Mouse (Mus musculus): Measurements from ENCODE around the gene Dgkz. TPM values are rescaled to one million over a fixed set of nuclear protein-coding genes. Genes with fewer than 3 reads are reported as not detected.
A peak's percentile ranks its signal among the peaks of the same experiment; 100 is the strongest.

The Dgkz gene
- 100 to 1,000 TPM; 414 to 471 (median 424) TPM for total RNA-seq (2022)

GRCm38 (mm10) chr2:91975581-91976541 lies at the start of gene Dgkz:
TSS of gene Dgkz (minus strand) at chr2:91975864.
- DNase-seq (ENCODE audit: low spot score in 2 of 2): no peak

- no peak for DNase-seq (ENCODE audit: low spot score in 2 of 2)
Observed at GRCm38 (mm10) chr2:92025202-92025601, 49.5 kb upstream of the Dgkz start.

DNA sequence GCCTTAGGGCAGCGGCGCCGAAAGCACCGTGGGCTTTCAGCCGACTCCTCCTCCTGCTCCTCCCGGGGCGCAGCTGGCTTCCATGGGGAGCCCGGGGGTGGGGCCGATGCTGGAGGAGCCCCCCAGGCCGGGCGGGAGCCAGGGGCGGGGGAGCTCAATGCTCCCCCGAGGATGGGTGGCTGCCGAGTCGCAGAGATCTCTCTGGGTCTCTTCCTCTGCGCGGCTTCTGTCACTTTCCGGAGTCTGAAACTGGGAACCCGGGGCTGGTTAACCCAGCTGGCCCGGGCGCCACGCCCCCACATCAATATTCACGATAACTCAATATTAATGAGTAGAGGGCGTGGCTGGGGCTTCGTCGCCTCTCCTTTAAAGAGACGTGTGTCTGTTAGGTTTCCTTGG lies 48.6 kb upstream of the Dgkz start, which contains the start of gene Creb3l1:
Creb3l1 (minus strand) TSS at position 229 of the 399 bp plus-strand sequence.
- DNase-seq (ENCODE audit: low spot score in 2 of 2): no peak

DNA sequence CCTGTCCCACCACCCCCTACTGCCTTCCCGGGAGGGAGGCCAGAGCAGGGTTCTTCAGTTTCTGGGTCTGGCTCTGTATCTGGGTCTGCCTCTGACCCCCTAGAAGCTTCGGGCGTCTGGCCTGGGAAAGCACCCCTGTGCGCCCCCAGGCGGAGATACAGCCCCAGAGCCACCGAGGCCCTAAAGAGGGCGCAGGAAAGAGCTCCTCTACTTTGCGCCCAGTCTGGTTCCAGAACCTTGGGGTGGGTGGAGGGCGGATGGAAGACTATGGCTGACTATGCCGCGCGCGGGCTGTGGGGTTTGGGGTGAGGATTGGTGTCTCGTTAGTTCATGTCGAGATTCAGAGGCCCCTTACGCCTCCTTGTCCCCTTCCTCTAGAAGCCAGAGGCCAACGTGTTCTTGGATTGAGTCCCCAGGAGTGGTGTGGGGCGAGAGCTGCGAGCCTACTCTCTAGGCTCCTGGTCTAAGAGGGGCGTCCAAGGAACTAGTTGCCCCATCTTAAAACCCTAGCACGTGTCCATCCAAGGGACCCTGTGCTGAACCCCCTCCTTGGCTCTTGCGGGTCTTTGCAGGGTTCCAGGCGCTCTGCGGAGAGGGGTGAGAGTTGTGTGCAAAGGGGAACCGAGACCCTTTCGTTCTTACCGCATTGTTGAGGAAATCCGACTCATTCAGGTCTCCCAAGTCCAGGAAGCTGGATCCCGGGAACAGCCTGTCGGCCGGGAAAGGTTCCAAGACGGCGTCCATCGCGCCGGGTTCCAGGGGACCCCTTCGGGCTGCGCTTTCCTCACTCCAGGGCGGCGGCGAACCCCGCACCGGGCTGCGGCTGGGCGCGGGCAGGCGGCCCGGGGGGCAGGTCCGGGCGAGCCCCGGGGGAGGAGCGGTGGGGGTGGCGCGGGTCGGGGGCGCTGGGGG lies 48.0 kb upstream of the Dgkz start:
- no peak for DNase-seq (ENCODE audit: low spot score in 2 of 2)

DNA sequence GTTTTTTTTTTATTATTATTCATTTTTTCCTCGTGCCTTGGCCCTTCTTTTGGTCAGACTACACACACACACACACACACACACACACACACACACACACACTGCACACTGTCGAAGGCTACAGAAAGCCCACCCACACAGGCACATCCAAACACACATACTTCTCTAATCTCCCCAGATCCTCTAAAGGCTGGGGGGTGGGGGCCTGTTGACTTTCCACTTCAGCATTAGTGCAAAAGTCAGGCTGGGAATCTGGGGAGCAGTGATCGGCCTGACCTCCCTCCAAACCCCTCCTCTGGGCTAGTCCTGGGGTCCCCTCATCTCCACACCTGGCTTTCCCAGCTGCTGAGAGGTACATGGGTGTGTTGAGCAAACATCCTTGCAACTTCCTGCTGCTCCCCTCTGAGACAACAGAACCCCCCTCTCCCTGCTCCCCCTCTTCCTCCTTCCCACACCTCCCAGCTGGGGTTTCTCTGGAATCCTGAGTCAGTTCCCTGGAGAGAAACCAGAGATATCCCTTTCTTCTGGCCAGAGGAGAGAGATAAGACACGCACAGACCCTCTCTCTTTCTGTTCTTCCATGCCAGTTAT lies 45.1 kb upstream of the Dgkz start:
- no peak for DNase-seq (ENCODE audit: low spot score in 2 of 2)

DNA sequence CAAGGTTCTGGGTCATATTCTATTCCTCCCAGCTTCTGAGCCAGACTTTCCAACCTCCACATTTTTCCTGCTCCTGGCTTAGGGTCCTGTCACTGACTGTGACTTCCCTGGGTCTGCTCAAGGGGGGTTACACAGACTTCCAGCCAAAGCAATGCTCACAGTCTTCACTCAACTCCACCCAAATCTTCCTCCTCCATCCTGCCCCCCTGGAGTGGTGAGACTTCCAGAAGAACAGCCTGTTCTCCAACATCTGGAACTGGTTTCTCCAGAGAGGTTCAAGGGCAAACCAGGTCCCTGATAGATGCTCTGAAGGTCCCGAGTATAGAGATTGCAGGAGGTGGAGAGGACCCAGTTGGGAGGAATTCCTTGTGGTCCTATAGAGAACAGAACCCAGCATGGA lies 41.8 kb upstream of the Dgkz start:
- DNase-seq (ENCODE audit: low spot score in 2 of 2): no peak

DNA sequence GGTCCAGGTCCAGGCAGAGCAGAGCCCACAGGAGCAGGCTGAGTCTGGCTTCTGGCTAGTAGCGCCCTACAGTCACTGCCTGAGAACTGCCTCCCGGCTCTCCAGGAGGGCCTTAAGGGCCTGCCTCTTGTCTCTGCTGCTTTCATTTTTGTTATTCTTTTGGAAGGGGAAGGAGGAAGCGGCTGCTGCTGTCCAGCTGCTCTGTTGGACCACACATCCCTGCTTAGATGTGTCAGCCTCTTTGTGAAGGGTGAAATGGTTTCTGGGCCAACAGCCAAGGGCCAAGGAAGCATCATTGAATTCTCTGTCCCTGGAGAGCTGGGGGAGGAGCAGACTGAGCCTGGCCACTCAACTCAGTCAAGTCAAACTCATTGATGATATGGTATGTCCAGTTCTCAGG lies 41.3 kb upstream of the Dgkz start:
- DNase-seq (ENCODE audit: low spot score in 2 of 2): no peak

DNA sequence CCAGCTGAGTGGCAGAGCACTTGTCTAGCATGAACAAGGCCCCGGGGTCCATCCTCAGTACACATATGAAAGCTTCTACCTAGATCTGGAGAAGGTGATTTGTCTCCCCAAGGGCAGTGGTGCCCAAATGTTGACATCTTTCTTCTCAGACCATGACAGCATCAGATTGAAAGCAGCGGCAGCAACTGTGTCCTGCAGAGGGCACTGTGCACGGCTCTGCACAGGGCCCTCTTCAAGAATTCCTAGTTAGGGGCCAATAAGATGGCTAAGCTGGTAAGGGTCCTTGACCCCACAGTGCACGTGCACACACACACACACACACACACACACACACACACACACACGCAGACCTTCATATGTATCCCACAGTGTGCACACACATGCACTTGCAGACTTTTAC lies 39.2 kb upstream of the Dgkz start:
- no peak for DNase-seq (ENCODE audit: low spot score in 2 of 2)

- no peak for DNase-seq (ENCODE audit: low spot score in 2 of 2)
Observed at GRCm38 (mm10) chr2:92014248-92014647, 38.6 kb upstream of the Dgkz start.

DNA sequence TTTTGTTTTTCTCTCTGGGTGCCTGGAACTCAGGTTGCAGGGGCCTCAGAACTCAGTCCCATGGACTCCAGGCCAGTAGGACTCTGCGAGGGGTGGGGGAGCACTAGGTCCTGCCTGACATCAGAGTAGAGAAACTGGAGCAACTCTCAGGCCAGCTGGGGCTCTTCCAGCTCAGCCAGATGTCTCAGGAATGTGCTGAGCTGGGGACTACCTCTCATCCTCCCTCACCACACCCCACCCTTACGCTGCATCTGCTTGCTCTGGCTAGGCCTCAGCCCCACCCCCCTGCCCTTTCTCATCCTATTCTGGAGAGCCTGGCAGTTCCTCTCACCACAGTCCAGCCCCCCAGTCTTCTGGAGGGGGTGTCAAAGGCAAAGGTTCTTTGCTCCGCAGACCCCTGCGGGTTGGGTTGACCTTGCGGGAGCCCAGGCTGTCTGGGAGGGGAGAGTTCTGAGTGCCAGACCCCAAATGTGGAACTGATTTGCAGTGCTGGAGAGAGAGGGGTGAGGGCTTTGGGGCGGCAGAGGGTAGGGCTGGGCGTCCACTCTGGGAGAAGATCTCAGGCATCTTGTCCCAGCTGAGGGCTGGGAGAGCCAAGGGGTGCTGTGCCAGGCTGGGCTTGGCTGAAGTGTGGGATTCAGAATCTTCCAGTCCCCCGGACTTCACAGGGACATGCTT lies 37.2 kb upstream of the Dgkz start:
- DNase-seq (ENCODE audit: low spot score in 2 of 2): no peak

DNA sequence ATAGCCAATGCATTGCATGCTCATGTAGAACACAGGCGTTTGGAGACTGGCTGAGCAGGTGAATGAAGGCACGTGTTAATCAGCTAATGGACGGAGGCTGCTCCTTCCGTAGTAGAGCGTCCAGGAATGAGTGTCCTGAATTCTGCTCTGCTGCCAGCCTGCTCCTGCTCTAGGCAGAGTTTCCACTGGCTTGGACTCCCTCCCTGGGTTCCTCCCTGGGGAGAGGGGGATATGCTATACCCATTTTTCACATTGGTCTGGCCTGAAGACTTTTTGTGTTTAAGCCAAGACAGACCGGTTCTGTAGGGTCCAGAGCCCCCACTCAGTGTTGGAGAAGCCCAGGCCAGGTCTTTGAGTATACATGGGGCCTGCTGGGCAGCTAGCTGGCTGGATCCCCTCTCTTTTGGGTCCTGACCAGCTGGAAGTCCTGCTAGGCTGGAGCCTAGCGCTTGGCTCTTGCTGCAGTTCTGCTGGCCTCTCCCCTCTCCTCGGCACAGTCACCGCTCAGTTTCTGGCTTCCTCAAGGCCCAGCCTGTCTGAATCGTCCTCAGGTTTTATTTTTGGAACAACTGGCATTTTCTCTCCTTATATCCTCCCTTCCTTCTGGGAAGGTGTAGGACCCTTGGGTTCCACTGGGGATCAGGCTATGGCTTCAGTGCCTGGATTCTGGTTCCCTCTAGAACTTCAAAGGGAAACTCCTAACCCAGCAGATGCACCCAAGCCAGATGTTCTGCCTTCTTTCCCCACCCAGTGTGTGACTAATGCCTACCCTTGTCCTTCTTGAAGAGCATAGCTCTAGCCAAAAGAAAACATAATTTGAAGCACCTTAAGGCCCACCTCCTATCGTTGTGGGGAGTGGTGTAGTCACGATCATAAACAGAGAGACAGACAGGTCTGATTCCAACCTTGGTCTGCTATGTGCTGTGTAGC lies 36.0 kb upstream of the Dgkz start:
- no peak for DNase-seq (ENCODE audit: low spot score in 2 of 2)

- DNase-seq (ENCODE audit: low spot score in 2 of 2): no peak
Observed at GRCm38 (mm10) chr2:92008623-92009404, 33.1 kb upstream of the Dgkz start.

DNA sequence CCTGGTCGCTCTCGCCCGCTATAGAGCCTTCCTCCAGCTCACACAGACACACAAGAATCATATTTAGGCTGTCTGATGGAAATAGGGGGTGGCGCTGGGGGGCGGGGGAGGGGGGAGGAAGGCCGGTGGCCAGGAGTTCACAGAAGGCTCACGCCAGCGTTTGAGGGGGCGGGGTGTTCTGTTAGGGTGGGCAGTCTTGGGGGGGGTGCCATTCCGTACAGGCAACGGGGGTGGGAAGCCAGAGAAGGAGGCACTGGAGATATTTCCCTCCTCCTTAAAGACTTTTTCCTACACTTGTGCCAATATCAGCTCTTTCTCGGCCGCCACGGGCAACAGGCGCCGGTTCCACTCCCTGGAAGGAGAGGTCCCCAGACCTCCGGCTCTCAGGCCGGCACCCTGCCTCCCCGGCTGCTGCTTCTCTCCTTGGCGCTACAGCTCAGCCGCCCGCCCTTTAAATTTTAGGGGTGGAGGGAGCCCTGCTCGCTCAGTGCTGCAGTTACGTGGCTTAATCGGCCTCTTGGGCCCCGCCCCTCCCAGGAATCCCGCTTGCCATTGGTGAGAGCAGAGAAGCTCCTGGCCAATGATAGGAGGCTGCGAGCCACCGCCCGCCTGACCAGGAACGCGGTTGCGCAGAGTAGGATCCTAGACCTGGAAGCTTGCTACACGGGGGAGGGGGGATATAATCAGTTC lies 32.4 kb upstream of the Dgkz start:
- DNase-seq (ENCODE audit: low spot score in 2 of 2): peak; percentile 91 to 98

GRCm38 (mm10) chr2:92006983-92007921 lies 31.6 kb upstream of the Dgkz start:
- peak in 1 of 2 experiments; percentile 48 for DNase-seq (ENCODE audit: low spot score in 2 of 2)

DNA sequence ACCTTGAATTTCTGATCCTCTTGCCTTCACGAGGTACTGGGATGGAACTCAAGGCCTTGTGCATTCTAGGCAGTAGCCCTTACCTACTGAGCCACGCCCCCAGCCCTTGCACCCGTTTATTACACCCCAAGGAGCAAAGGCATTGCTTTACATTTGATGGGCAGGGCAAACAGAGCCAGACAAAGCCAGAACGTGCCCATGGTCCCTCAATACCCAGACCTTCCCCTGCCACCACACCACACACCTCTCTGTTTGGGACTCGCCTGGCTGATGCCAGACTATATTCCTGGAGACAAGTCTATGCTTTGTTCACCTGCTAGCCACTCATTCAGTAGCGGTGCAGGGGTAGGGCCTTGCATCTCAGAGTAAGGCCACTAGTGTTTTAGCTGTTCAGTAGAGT lies 30.8 kb upstream of the Dgkz start:
- no peak for DNase-seq (ENCODE audit: low spot score in 2 of 2)

DNA sequence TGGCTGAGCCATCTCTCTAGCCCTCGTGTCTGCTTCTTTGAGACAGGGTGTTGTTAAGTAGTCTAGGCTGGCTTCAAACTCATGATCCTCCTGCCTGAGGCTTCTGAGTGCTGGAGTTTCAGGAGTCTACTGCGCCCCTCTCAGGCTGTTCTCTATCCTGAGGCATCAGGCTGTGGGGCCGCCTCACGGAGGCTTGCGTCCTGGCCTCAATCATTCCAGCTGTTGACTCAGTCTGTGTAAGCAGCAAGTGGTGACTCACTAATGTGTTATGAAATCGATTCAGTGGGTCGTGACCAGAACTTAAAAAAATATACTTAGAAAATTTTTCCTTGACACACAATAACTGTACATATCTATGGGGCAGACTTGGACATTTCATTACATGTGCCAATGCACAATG lies 29.0 kb upstream of the Dgkz start:
- no peak for DNase-seq (ENCODE audit: low spot score in 2 of 2)

DNA sequence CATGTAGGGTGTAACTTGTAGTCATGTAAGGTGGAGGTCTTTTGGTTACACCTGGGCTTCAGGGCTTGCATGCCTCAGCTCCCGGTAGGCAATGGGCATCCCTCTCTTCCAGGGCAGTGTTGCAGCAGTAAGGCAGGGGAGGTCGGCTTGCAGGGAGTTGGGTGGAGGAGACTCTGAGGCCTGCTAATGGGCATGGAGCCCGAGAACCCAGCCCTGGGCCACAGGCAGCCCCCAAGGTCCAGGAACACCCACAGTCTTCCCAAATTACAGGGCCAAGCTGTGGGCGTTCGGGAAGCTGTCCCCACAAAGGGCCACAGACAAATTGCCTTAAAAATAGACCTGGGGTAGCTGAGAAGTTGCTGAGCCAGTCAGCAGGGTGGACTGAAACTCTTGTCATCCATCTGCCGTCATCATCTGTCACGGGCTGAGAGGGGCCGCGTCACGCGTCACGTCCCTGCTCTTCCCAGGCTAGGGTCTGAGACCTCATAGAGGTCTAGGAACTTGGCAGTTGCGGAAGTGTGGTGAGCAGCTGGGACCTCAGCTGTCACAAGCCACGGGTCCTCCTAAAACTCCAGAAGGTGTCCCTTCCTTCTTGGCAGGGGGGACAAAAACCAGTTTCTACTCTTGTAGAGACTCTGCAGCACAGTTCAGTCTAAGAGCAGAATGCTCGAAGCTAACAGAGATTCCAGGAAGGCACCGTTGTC lies 22.4 kb upstream of the Dgkz start:
- DNase-seq (ENCODE audit: low spot score in 2 of 2): no peak
